Mouse (Mus musculus): ENCODE results near the gene Nf1. TPM values are rescaled to one million over a fixed set of nuclear protein-coding genes. Genes with fewer than 3 reads are reported as not detected.
A peak's percentile ranks its signal among the peaks of the same experiment; 100 is the strongest.

Gene Nf1
- polyA plus RNA-seq, 1 experiment from 2014 or later = 6.4 TPM

DNA sequence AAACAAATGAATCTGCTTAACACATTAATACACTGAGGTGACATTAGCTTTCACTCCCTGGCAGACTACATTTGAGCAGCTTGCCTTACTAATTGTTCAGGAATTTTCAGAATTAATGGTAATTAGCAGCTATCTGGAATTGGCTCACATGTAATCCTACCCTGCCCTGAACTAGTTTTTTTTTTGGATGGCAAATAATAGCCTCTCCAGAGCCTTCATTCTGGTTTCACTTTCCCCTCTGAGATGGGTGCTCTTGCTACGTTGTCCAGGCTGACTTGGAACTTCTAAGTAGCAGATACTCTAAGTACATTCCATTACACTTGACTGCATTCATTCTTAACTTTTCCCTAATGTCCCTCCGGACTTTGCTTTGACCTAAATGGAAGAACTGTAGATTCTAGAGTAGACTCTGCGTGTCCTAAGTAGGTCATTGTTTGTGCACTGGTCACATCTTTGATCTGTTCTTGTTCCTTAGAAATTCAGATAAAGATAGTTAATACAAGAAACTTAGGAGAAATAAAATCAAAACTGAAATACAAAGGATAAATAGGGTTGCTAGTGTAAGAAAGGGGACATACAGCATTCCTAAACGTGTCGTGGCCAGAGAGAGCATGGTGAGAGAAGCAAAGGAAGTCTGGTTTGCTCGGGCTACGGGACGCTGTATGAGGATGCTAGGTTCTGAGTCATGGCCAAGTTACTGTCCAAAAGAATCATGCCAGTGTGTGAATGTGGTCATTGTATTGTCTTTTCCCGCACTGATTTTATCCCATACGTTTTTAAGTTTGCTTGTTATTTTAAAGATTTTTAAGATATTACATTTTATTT lies 155.7 kb downstream of the Nf1 start:
- no peak overlapping the region for H3K4me2 ChIP-seq (replicated peaks)
- no peaks in the 10 kb centered on the region for H3K9me3 ChIP-seq
- ATAC-seq (replicated peaks) = no peak
- H3K27me3 ChIP-seq = no peaks in the 10 kb centered on the region
- 45% methylated on average over 10 of the region's 10 CpGs for WGBS
- H3K4me3 ChIP-seq = no peak overlapping the region
- peak overlapping the region; percentile 27; the same call in 1 of the 2 replicates for H3K27ac ChIP-seq (replicated peaks)
- H3K4me1 ChIP-seq = peaks cover 13% of the 10 kb centered on the region
- H3K36me3 ChIP-seq = peaks cover 2% of the 10 kb centered on the region; the same call in 1 of the 2 replicates
- H3K9ac ChIP-seq (replicated peaks) = no peak overlapping the region

DNA sequence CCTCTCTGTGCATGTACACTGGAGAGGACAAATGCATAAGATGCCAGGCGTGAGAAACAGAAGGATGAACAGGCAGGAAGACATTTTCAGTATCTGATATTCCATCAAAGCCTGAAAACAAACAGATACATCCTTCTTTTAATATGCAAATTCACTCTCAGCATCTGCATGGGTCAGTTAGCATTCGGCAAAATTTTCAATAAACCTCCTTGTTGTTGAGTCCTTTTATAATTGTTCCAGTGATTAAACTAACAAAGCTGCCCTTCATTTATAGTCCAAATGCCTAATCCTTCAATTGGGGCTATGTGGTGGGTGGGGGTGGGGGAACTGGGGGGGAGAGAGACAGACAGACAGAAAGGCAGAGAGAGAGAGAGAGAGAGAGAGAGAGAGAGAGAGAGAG lies 163.4 kb downstream of the Nf1 start:
- Histone ChIP-seq H3K9ac (replicated peaks) (no peak overlapping the region), H3K36me3 (no peaks in the 10 kb centered on the region), H3K4me3 (no peak overlapping the region), H3K27ac (replicated peaks) (peak overlapping the region; percentile 50), H3K9me3 (no peaks in the 10 kb centered on the region), H3K27me3 (no peaks in the 10 kb centered on the region), H3K4me1 (peaks cover 16% of the 10 kb centered on the region), H3K4me2 (replicated peaks) (peak overlapping the region; percentile 4; the same call in 1 of the 2 replicates)
- 15% methylated on average over 2 of the region's 2 CpGs for WGBS
- no peak for ATAC-seq (replicated peaks)

DNA sequence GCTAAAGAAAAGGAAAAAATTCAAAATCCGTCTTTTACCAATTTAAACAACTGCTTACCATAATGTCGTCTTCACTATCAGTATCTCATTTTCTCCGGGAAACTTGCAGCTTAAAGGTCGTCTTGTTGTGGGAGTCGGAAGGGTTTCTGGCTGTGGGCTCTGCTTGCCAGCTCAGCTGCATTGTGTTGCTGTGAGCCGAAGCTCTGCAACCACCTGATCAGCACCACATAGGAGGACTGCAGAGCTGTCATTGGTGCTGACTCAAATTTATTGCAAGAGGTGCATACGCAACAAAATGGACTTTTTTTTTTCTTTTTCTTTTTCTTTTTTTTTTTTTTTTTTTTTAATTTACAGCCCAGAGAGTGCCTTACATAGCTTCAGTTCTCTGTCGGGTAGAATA lies 164.4 kb downstream of the Nf1 start, which contains the start of gene Omg:
TSS of gene Omg (minus strand) at position 240 of the 400 bp plus-strand sequence.
- ATAC-seq (replicated peaks) = peak; percentile 73; the same call in 1 of the 2 replicates
- peak within 1 kb of the TSS; percentile 5 for H3K4me2 ChIP-seq (replicated peaks)
- H3K9me3 ChIP-seq = no peaks in the 10 kb centered on the region
- 0 out of 2 replicates have a peak within 1 kb of the TSS, but pooled peaks have one; percentile 11 for H3K9ac ChIP-seq (replicated peaks)
- no peaks in the 10 kb centered on the region for H3K27me3 ChIP-seq
- peaks cover 16% of the 10 kb centered on the region for H3K4me1 ChIP-seq
- H3K36me3 ChIP-seq = no peaks in the 10 kb centered on the region
- H3K27ac ChIP-seq (replicated peaks) = peak within 1 kb of the TSS; percentile 50
- H3K4me3 ChIP-seq = peak within 1 kb of the TSS; percentile 4; the same call in 1 of the 2 replicates
- WGBS = 9% methylated on average over 8 of the region's 8 CpGs

DNA sequence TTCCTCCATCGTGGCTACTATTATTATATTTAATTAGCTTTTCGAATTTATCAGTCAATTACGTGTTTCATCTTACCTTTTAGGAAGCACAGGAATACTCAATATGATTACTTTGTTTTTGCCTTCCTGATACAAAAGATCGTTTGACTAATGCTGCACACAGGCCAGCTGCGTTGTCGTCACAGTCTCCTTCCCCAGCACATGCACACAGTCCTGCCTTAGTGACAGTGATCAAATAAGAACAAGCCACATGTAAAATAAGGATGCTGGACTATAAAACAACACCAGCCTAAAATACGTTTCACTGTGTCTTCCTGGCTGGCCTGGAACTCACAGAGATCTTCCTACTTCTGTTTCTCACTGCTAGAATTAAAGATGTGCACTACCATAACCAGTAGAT lies 165.0 kb downstream of the Nf1 start:
- no peaks in the 10 kb centered on the region for H3K36me3 ChIP-seq
- H3K9me3 ChIP-seq = no peaks in the 10 kb centered on the region
- H3K4me2 ChIP-seq (replicated peaks) = no peak overlapping the region
- H3K27ac ChIP-seq (replicated peaks) = no peak overlapping the region
- no peaks in the 10 kb centered on the region for H3K27me3 ChIP-seq
- 54% methylated on average over 7 of the region's 7 CpGs for WGBS
- peaks cover 16% of the 10 kb centered on the region for H3K4me1 ChIP-seq
- no peak overlapping the region for H3K9ac ChIP-seq (replicated peaks)
- no peak overlapping the region for H3K4me3 ChIP-seq
- ATAC-seq (replicated peaks) = no peak

DNA sequence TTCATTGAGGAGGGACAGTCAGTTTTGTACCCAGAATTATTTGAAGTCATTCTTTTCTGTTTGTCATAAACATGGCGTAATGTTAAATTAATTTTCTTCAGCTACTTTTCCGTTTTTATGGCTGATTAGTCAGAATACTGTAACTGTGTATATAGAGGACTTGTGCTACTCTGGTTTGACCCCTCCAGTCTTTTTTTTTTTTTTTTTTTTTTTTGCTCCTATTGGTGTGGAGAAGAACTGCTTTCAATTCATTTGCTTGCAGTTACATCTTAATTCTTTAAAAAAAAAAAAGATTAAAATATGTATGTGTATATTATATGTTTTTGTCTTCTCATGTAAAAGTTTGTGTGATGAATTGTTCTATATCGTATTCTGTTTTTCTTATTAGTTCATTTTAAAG lies 172.5 kb downstream of the Nf1 start:
- Histone ChIP-seq H3K36me3 (no peaks in the 10 kb centered on the region), H3K27ac (replicated peaks) (no peak overlapping the region), H3K9me3 (no peaks in the 10 kb centered on the region), H3K9ac (replicated peaks) (no peak overlapping the region), H3K4me2 (replicated peaks) (no peak overlapping the region), H3K4me1 (no peaks in the 10 kb centered on the region), H3K27me3 (no peaks in the 10 kb centered on the region), H3K4me3 (no peak overlapping the region)
- WGBS = 96% methylated on average over 3 of the region's 3 CpGs
- no peak for ATAC-seq (replicated peaks)

DNA sequence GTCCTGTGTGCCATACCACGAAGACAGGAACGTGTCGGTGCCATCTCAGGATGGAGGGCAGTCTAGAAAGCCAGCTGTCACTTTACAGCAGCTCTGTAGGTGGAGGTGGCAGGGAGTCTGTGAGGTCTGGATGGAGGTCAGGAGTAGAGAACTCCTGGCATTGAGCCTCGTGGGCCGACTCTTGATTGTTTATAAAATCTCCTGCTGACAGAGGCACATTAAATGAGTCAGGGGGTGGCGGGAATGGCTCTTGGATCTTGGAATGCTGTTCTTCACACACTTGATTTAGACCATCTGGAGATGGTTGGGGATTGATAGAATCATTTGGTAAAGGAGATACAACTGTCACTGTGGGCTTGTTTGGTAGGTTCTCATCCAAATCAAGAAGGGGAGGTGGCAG lies 175.8 kb downstream of the Nf1 start:
- Histone ChIP-seq H3K4me2 (replicated peaks) (no peak overlapping the region), H3K36me3 (no peaks in the 10 kb centered on the region), H3K4me3 (no peak overlapping the region), H3K9me3 (no peaks in the 10 kb centered on the region), H3K9ac (replicated peaks) (no peak overlapping the region), H3K4me1 (no peaks in the 10 kb centered on the region), H3K27me3 (no peaks in the 10 kb centered on the region), H3K27ac (replicated peaks) (no peak overlapping the region)
- 75% methylated on average over 6 of the region's 6 CpGs for WGBS
- ATAC-seq (replicated peaks) = no peak

DNA sequence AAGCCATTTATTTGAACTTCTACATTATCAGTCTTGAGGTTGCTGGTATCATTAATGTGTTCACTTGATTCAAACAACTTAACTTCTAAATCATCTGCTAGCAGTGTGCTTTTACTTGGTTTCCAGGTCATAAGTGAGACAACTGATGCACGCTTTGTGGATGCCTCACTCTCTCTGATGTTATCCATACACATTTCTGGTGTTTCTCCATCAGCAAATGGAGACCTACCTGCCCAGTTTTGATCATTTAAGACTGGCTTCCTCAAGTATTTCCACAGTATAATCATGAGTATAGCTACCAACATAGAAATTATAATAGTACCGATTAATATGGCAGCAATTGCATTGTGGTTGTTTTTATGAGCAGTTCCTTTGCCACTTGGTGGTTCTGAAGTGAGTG lies 176.3 kb downstream of the Nf1 start:
- Histone ChIP-seq H3K4me3 (no peak overlapping the region), H3K9me3 (no peaks in the 10 kb centered on the region), H3K27ac (replicated peaks) (no peak overlapping the region), H3K9ac (replicated peaks) (no peak overlapping the region), H3K4me1 (no peaks in the 10 kb centered on the region), H3K36me3 (no peaks in the 10 kb centered on the region), H3K27me3 (no peaks in the 10 kb centered on the region), H3K4me2 (replicated peaks) (no peak overlapping the region)
- ATAC-seq (replicated peaks) = no peak
- WGBS = 96% methylated on average over 2 of the region's 2 CpGs

DNA sequence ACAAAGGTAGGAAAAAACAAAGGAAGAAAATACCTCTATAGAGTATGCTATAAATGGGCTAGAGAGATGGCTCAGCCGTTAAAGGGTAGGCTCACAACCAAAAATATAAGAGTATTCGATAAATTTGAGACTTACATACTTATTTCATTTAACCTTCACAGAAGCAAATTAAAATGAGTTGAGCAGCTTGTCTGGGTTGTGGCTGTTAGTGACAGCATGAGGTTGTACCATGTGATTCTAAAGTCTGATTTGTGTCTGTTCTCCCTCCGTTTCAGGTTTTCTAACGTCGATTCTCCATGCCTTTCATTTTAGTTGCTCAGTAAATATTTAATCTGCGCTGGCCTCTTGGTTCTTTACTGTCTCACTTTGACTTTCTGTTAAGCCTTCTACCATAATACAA lies 179.8 kb downstream of the Nf1 start:
- H3K4me1 ChIP-seq = no peaks in the 10 kb centered on the region
- H3K36me3 ChIP-seq = no peaks in the 10 kb centered on the region
- WGBS = 88% methylated on average over 6 of the region's 6 CpGs
- no peak for ATAC-seq (replicated peaks)
- H3K4me2 ChIP-seq (replicated peaks) = no peak overlapping the region
- H3K9me3 ChIP-seq = no peaks in the 10 kb centered on the region
- H3K9ac ChIP-seq (replicated peaks) = no peak overlapping the region
- no peak overlapping the region for H3K4me3 ChIP-seq
- no peak overlapping the region for H3K27ac ChIP-seq (replicated peaks)
- H3K27me3 ChIP-seq = no peaks in the 10 kb centered on the region

DNA sequence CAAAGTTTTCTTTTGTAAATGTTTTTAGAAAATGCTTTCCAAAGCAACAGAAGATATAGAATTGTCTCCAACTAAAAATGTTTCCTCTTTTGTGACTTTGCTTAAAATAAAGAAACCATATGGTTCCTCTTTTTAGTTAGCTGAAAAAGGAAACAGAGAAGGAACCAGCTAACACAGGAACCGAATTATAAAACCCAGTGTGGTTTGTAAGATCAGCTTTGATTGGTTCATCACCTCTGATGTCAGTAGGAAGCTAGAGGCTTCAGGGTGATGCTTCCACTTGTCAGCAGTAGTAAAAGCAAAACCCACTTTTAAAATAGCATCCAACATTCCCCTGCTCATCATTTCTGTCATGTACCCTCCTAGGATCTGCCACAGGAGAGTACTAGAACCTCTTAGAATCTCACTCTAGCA lies 180.4 kb downstream of the Nf1 start:
- Histone ChIP-seq H3K4me1 (no peaks in the 10 kb centered on the region), H3K9ac (replicated peaks) (no peak overlapping the region), H3K4me2 (replicated peaks) (no peak overlapping the region), H3K27me3 (no peaks in the 10 kb centered on the region), H3K4me3 (no peak overlapping the region), H3K36me3 (no peaks in the 10 kb centered on the region), H3K9me3 (no peaks in the 10 kb centered on the region), H3K27ac (replicated peaks) (no peak overlapping the region)
- 79% methylated on average over 1 of the region's 1 CpGs for WGBS
- no peak for ATAC-seq (replicated peaks)

DNA sequence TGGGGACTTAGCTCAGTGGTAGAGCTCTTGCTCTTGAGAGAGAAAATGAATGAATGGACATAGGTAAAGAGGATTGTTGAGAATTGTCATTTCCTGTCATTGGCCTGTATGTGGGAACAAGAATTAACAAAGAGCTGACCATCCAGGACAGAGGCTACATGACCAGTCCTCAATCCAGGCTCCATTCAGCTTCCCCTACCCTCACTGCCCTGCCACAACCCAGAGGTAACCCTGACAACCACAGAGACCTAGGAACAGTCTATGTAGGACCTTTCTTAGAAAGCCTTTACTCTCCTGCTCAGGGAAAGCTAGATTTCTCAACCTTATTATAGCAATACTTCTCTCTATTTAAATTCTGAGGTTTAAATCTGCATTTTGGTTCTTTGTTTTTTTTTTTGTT lies 181.3 kb downstream of the Nf1 start:
- H3K4me2 ChIP-seq (replicated peaks) = no peak overlapping the region
- no peaks in the 10 kb centered on the region for H3K4me1 ChIP-seq
- no peak overlapping the region for H3K9ac ChIP-seq (replicated peaks)
- H3K36me3 ChIP-seq = no peaks in the 10 kb centered on the region
- no peaks in the 10 kb centered on the region for H3K27me3 ChIP-seq
- ATAC-seq (replicated peaks) = no peak
- H3K27ac ChIP-seq (replicated peaks) = no peak overlapping the region
- no peaks in the 10 kb centered on the region for H3K9me3 ChIP-seq
- H3K4me3 ChIP-seq = no peak overlapping the region

DNA sequence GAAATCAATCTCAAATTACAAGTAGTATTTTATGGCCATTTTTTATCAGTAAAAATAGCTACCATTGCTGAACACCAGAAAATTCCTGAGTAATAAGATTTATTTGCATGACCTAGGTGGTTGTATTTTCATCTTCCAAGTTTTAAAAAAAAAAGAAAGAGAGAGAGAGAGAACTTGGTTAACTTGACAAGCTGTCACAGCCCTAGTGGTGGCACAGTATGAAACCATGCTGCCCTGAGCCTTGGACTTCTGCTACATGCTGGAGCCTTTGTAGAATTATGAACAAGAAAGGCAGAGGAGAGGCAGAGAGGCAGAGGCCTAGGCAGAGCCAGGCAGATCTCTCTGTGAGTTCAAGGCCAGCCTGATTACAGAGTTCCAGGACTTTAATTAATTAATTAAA lies 182.4 kb downstream of the Nf1 start:
- Histone ChIP-seq H3K9me3 (no peaks in the 10 kb centered on the region), H3K27me3 (no peaks in the 10 kb centered on the region), H3K9ac (replicated peaks) (no peak overlapping the region), H3K4me3 (no peak overlapping the region), H3K4me1 (no peaks in the 10 kb centered on the region), H3K4me2 (replicated peaks) (no peak overlapping the region), H3K27ac (replicated peaks) (no peak overlapping the region), H3K36me3 (no peaks in the 10 kb centered on the region)
- ATAC-seq (replicated peaks) = no peak

DNA sequence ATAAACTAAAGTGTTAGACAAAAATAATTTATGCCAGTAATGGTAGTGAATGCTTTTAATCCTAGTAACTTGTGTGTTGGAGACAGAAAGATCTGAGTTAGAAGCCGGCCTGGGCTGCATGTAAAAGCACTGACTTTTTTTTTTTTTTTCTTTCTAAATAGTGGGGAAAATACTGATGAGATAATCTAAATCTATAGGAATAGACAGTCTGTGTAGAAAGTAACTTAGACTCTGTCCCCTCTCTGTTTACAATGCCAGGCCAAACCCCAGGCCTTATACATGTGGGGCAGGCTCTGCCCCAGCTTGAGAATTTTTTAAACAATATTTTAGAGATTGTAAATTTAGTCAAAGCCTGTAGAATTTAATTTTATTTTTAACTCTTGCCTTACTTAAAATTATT lies 183.5 kb downstream of the Nf1 start:
- peaks cover under 1% of the 10 kb centered on the region; the same call in 1 of the 2 replicates for H3K36me3 ChIP-seq

More for the DNA sequence above, 183.5 kb downstream of the Nf1 start:
- no peaks in the 10 kb centered on the region for H3K4me1 ChIP-seq
- no peak overlapping the region for H3K4me2 ChIP-seq (replicated peaks)
- no peak overlapping the region for H3K4me3 ChIP-seq
- H3K9me3 ChIP-seq = no peaks in the 10 kb centered on the region
- ATAC-seq (replicated peaks) = no peak
- no peaks in the 10 kb centered on the region for H3K27me3 ChIP-seq
- no peak overlapping the region for H3K9ac ChIP-seq (replicated peaks)
- H3K27ac ChIP-seq (replicated peaks) = no peak overlapping the region
- WGBS = 76% methylated on average over 1 of the region's 1 CpGs

Data from forebrain, embryonic 15.5 days (tissue).